In the genomic region with DNA sequence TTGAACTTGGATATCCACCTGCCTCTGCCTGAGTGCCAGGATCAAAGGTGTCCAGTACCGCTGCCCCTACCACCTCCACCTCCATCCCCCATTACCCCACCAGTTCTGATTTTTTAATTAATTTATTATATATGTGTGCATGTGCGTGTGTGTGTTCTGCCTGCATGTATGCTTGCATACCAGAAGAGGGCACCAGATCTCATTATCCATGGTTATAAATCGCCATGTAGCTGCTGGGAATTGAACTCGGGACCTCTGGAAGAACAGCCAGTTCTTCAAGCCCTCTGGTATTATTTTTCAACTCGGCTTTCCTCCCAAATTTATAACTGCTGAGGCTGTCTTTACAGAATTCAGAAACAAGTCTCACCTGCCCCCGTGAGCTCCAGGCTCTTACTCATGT, we compare ENCODE assay signal across 8 mouse cellular contexts. TPM values are rescaled to one million over a fixed set of nuclear protein-coding genes. Genes with fewer than 3 reads are reported as not detected.
DNase-seq lines count a peak whose midpoint lies in the region; ATAC-seq and TF ChIP-seq lines count a peak whose summit lies in the region.

No protein-coding gene starts in this region.

- no peak for TF ChIP-seq EP300 in lung, postnatal 0 days (IDR thresholded peaks at IDR 0.05)

- H3K9me3 ChIP-seq in lung, postnatal 0 days (ENCODE audit: low read length) = no peaks in the 10 kb centered on the region
- H3K9me3 ChIP-seq in embryonic facial prominence, embryonic 13.5 days = no peaks in the 10 kb centered on the region
- no peaks in the 10 kb centered on the region for H3K9me3 ChIP-seq in limb, embryonic 11.5 days (ENCODE audit: control insufficient read depth, low read length)
- no peaks in the 10 kb centered on the region for H3K9me3 ChIP-seq in stomach, embryonic 15.5 days

- peak overlapping the region; percentile 81; the same call in 1 of the 2 replicates for H3K4me3 ChIP-seq in lung, postnatal 0 days (ENCODE audit: low read depth, low read length)
- peak overlapping the region; percentile 86 for H3K4me3 ChIP-seq in embryonic facial prominence, embryonic 13.5 days
- H3K4me3 ChIP-seq in limb, embryonic 11.5 days (ENCODE audit: low read depth, low read length) = peak overlapping the region; percentile 67
- H3K4me3 ChIP-seq in stomach, embryonic 15.5 days (replicated peaks) = peak overlapping the region; percentile 93

- no peak for DNase-seq in lung, postnatal 0 days (ENCODE audit: low spot score)
- no peak for DNase-seq in lung, postnatal 10 days
- DNase-seq in limb, embryonic 11.5 days (ENCODE audit: low spot score) = no peak
- DNase-seq in cerebellum, adult 8-10 months = no peak
- no peak for DNase-seq in B cell, adult 2 months

- 0 out of 2 replicates have a peak, but pooled peaks cover 6% of the 10 kb centered on the region for H3K36me3 ChIP-seq in lung, postnatal 0 days (ENCODE audit: insufficient read depth, low read length)
- H3K36me3 ChIP-seq in embryonic facial prominence, embryonic 13.5 days = peaks cover 41% of the 10 kb centered on the region
- peaks cover 8% of the 10 kb centered on the region for H3K36me3 ChIP-seq in limb, embryonic 11.5 days (ENCODE audit: control insufficient read depth, insufficient read depth, low read length)
- H3K36me3 ChIP-seq in stomach, embryonic 15.5 days = peaks cover 19% of the 10 kb centered on the region

- H3K4me2 ChIP-seq in lung, postnatal 0 days (replicated peaks; ENCODE audit: low read depth, low read length) = no peak overlapping the region
- H3K4me2 ChIP-seq in embryonic facial prominence, embryonic 13.5 days = peak overlapping the region; percentile 75
- peak overlapping the region; percentile 49; the same call in 1 of the 2 replicates for H3K4me2 ChIP-seq in limb, embryonic 11.5 days (ENCODE audit: low read depth, severe bottlenecking)
- peak overlapping the region; percentile 81 for H3K4me2 ChIP-seq in stomach, embryonic 15.5 days

- ATAC-seq in lung, postnatal 0 days = no peak
- ATAC-seq in embryonic facial prominence, embryonic 13.5 days (ENCODE audit: insufficient number of reproducible peaks, insufficient read depth, low FRiP score, low TSS enrichment, low read depth) = no peak
- ATAC-seq in limb, embryonic 11.5 days (ENCODE audit: insufficient number of reproducible peaks, low FRiP score, low TSS enrichment, low read depth) = no peak
- no peak for ATAC-seq in stomach, embryonic 15.5 days (ENCODE audit: insufficient read depth, low FRiP score, low read depth)
- no peak for ATAC-seq in frontal cortex, adult (ENCODE audit: low TSS enrichment)

- H3K27ac ChIP-seq in lung, postnatal 0 days (ENCODE audit: low read length) = no peak overlapping the region
- H3K27ac ChIP-seq in embryonic facial prominence, embryonic 13.5 days = no peak overlapping the region
- H3K27ac ChIP-seq in limb, embryonic 11.5 days (replicated peaks; ENCODE audit: low read depth, low read length) = no peak overlapping the region
- no peak overlapping the region for H3K27ac ChIP-seq in stomach, embryonic 15.5 days

- no peaks in the 10 kb centered on the region; the same call in 1 of the 2 replicates for H3K4me1 ChIP-seq in lung, postnatal 0 days (ENCODE audit: insufficient read depth, low read depth, low read length)
- H3K4me1 ChIP-seq in embryonic facial prominence, embryonic 13.5 days = peaks cover 15% of the 10 kb centered on the region
- no peaks in the 10 kb centered on the region for H3K4me1 ChIP-seq in limb, embryonic 11.5 days (ENCODE audit: control insufficient read depth, insufficient read depth, low read length)
- 0 out of 2 replicates have a peak, but pooled peaks cover 5% of the 10 kb centered on the region for H3K4me1 ChIP-seq in stomach, embryonic 15.5 days

- H3K9ac ChIP-seq in lung, postnatal 0 days (replicated peaks; ENCODE audit: low read depth) = no peak overlapping the region
- H3K9ac ChIP-seq in embryonic facial prominence, embryonic 13.5 days = no peak overlapping the region
- H3K9ac ChIP-seq in limb, embryonic 11.5 days (ENCODE audit: low read length) = no peak overlapping the region
- H3K9ac ChIP-seq in stomach, embryonic 15.5 days = no peak overlapping the region

- 92% methylated on average over 6 of the region's 6 CpGs for WGBS in lung, postnatal 0 days
- WGBS in embryonic facial prominence, embryonic 13.5 days = 92% methylated on average over 6 of the region's 6 CpGs
- WGBS in limb, embryonic 11.5 days = 93% methylated on average over 6 of the region's 6 CpGs
- WGBS in stomach, embryonic 15.5 days = 96% methylated on average over 6 of the region's 6 CpGs

- H3K27me3 ChIP-seq in lung, postnatal 0 days (replicated peaks; ENCODE audit: insufficient read depth, low read length) = no peaks in the 10 kb centered on the region
- no peaks in the 10 kb centered on the region for H3K27me3 ChIP-seq in embryonic facial prominence, embryonic 13.5 days
- no peaks in the 10 kb centered on the region for H3K27me3 ChIP-seq in limb, embryonic 11.5 days (ENCODE audit: control insufficient read depth, insufficient read depth, low read length)
- no peaks in the 10 kb centered on the region for H3K27me3 ChIP-seq in stomach, embryonic 15.5 days (replicated peaks)

- peak; percentile 31 for TF ChIP-seq CTCF in lung, postnatal 0 days (IDR thresholded peaks at IDR 0.05)

RNA-seq across cellular contexts. Expression of gene Wdr4, which starts 8.8 kb away (rescaled TPM):
- polyA plus RNA-seq in lung, postnatal 0 days (2015; fragmentation: Nextera tagmentation; extraction: Ambion mirVana) = 9.8 and 12.1 TPM in 2 replicates
- 35.7 and 39.0 TPM in 2 replicates for polyA plus RNA-seq in embryonic facial prominence, embryonic 13.5 days (2015; fragmentation: Nextera tagmentation; extraction: Ambion mirVana)
- polyA plus RNA-seq in limb, embryonic 11.5 days (2014; fragmentation: Nextera tagmentation; extraction: Ambion mirVana) = 42.4 and 43.6 TPM in 2 replicates
- 40.1 and 42.4 TPM in 2 replicates for polyA plus RNA-seq in stomach, embryonic 15.5 days (2015; fragmentation: Nextera tagmentation; extraction: Ambion mirVana)

RNA-seq across cellular contexts. Expression of gene Ndufv3, which starts 9.0 kb away (rescaled TPM):
- 207 and 233 TPM in 2 replicates for polyA plus RNA-seq in lung, postnatal 0 days (2015; fragmentation: Nextera tagmentation; extraction: Ambion mirVana)
- 237 and 238 TPM in 2 replicates for polyA plus RNA-seq in embryonic facial prominence, embryonic 13.5 days (2015; fragmentation: Nextera tagmentation; extraction: Ambion mirVana)
- polyA plus RNA-seq in limb, embryonic 11.5 days (2014; fragmentation: Nextera tagmentation; extraction: Ambion mirVana) = 201 and 210 TPM in 2 replicates
- 308 and 337 TPM in 2 replicates for polyA plus RNA-seq in stomach, embryonic 15.5 days (2015; fragmentation: Nextera tagmentation; extraction: Ambion mirVana)

RNA-seq across cellular contexts. Expression of gene Pknox1, which starts 53.6 kb away (rescaled TPM):
- 15.0 and 19.9 TPM in 2 replicates for polyA plus RNA-seq in lung, postnatal 0 days (2015; fragmentation: Nextera tagmentation; extraction: Ambion mirVana)
- 26.5 and 27.8 TPM in 2 replicates for polyA plus RNA-seq in embryonic facial prominence, embryonic 13.5 days (2015; fragmentation: Nextera tagmentation; extraction: Ambion mirVana)
- 37.9 and 39.7 TPM in 2 replicates for polyA plus RNA-seq in limb, embryonic 11.5 days (2014; fragmentation: Nextera tagmentation; extraction: Ambion mirVana)
- polyA plus RNA-seq in stomach, embryonic 15.5 days (2015; fragmentation: Nextera tagmentation; extraction: Ambion mirVana) = 31.9 and 34.4 TPM in 2 replicates
